Mouse (Mus musculus) lung, postnatal 0 days (tissue): ENCODE measurements around the gene Ttll12.

Experiments used
- CTCF ChIP-seq: IDR thresholded peaks from 2 replicates; pipeline ENCODE4 v1.5.1; 2016; ENCODE audit warnings: antibody characterized with exemption, mild to moderate bottlenecking
- EP300 ChIP-seq: IDR thresholded peaks from 2 replicates; pipeline ENCODE4 v1.6.1; 2016; ENCODE audit warnings: antibody characterized with exemption, mild to moderate bottlenecking, control low read depth

GRCm38 (mm10) chr15:83634076-83634475 lies 39.1 kb upstream of the Ttll12 start:
- TF ChIP-seq CTCF: peak; percentile 78
- no peak for TF ChIP-seq EP300
